Mouse (Mus musculus) midbrain, embryonic 13.5 days (tissue): ENCODE data around the gene Lrrc58. TPM values are rescaled to one million over a fixed set of nuclear protein-coding genes. Genes with fewer than 3 reads are reported as not detected.

Experiments used
- ATAC-seq: fragments of 200-750 bp; cut with Nextera tagmentation; 2 replicates; pipeline ENCODE4 v1.8.0; 2017; ENCODE audit warnings: mild to moderate bottlenecking, moderate TSS enrichment, moderate library complexity
- H3K27ac ChIP-seq: fragments of 300-500 bp; sonication (generic); 2 replicates; pipeline ENCODE4 v1.5.1; 2015; ENCODE audit warnings: inconsistent platforms, mild to moderate bottlenecking, moderate library complexity
- H3K27me3 ChIP-seq: fragments of 300-500 bp; sonication (generic); 2 replicates; pipeline ENCODE4 v1.6.1; 2015; ENCODE audit warnings: mild to moderate bottlenecking, inconsistent platforms
- H3K36me3 ChIP-seq: fragments of 300-500 bp; sonication (generic); 2 replicates; pipeline ENCODE4 v1.6.1; 2015; ENCODE audit warnings: mild to moderate bottlenecking, inconsistent platforms
- H3K4me1 ChIP-seq: fragments of 300-500 bp; sonication (generic); replicated peaks from 2 replicates; pipeline ENCODE4 v1.6.1; 2015; ENCODE audit warnings: inconsistent platforms
- H3K4me2 ChIP-seq: fragments of 300-500 bp; sonication (generic); replicated peaks from 2 replicates; pipeline ENCODE4 v1.6.1; 2015; ENCODE audit warnings: moderate library complexity, mild to moderate bottlenecking, inconsistent platforms
- H3K4me3 ChIP-seq: fragments of 300-500 bp; sonication (generic); replicated peaks from 2 replicates; pipeline ENCODE4 v1.5.1; 2015; ENCODE audit warnings: mild to moderate bottlenecking, inconsistent platforms
- H3K9ac ChIP-seq: fragments of 300-500 bp; sonication (generic); replicated peaks from 2 replicates; pipeline ENCODE4 v1.6.1; 2015; ENCODE audit warnings: mild to moderate bottlenecking, inconsistent platforms
- H3K9me3 ChIP-seq: fragments of 300-500 bp; sonication (generic); 2 replicates; pipeline ENCODE4 v1.6.1; 2016; ENCODE audit warnings: mild to moderate bottlenecking, inconsistent platforms
- WGBS: fragments of 180-500 bp; shearing (Covaris S2); methylation state at CpG from one replicate; pipeline ENCODE4 v1.1.7; 2015; 5-methylcytosine and 5-hydroxymethylcytosine counted together
- polyA plus RNA-seq: library from polyadenylated mRNA; unstranded; fragments of >200 nt; fragmentation: Nextera tagmentation; extraction: Ambion mirVana; gene quantifications from 2 replicates; pipeline ENCODE4 v1.2.1, GENCODE M21; 2015

Lrrc58 gene
- polyA plus RNA-seq = 41.3 and 43.1 TPM in 2 replicates

GRCm38 (mm10) chr16:37867791-37868505 lies at the start of gene Lrrc58:
Lrrc58 (plus strand) TSS chr16:37868389.
- Histone ChIP-seq H3K9me3 (no peaks in the 10 kb centered on the region), H3K4me2 (peak within 1 kb of the TSS; percentile 75), H3K27ac (peak within 1 kb of the TSS; percentile 100), H3K9ac (peak within 1 kb of the TSS; percentile 98), H3K4me3 (peak within 1 kb of the TSS; percentile 98), H3K4me1 (peaks cover 30% of the 10 kb centered on the region), H3K27me3 (no peaks in the 10 kb centered on the region), H3K36me3 (no peaks in the 10 kb centered on the region; the same call in 1 of the 2 replicates)
- WGBS = under 1% methylated on average over 85 of the region's 86 CpGs
- ATAC-seq = peak; percentile 96

GRCm38 (mm10) chr16:37823949-37824348 lies 44.2 kb upstream of the Lrrc58 start:
- no peak for ATAC-seq
- no peak overlapping the region for H3K4me3 ChIP-seq
- H3K36me3 ChIP-seq = peaks cover 57% of the 10 kb centered on the region
- no peak overlapping the region for H3K4me2 ChIP-seq
- no peak overlapping the region for H3K9ac ChIP-seq
- no peaks in the 10 kb centered on the region for H3K4me1 ChIP-seq
- 86% methylated on average over 5 of the region's 5 CpGs for WGBS
- no peaks in the 10 kb centered on the region for H3K9me3 ChIP-seq
- no peaks in the 10 kb centered on the region for H3K27me3 ChIP-seq
- no peak overlapping the region for H3K27ac ChIP-seq

- Histone ChIP-seq H3K4me2 (no peak overlapping the region), H3K27ac (no peak overlapping the region), H3K27me3 (no peaks in the 10 kb centered on the region), H3K9me3 (no peaks in the 10 kb centered on the region), H3K4me3 (no peak overlapping the region), H3K4me1 (no peaks in the 10 kb centered on the region), H3K36me3 (peaks cover 64% of the 10 kb centered on the region), H3K9ac (no peak overlapping the region)
- WGBS = 97% methylated on average over 12 of the region's 12 CpGs
- ATAC-seq = no peak
Measured at GRCm38 (mm10) chr16:37824778-37825505, 43.2 kb upstream of the Lrrc58 start.

- no peaks in the 10 kb centered on the region for H3K27me3 ChIP-seq
- 95% methylated on average over 3 of the region's 3 CpGs for WGBS
- H3K4me1 ChIP-seq = no peaks in the 10 kb centered on the region
- H3K4me2 ChIP-seq = no peak overlapping the region
- H3K9me3 ChIP-seq = no peaks in the 10 kb centered on the region
- H3K27ac ChIP-seq = no peak overlapping the region
- H3K36me3 ChIP-seq = peaks cover 72% of the 10 kb centered on the region
- no peak overlapping the region for H3K9ac ChIP-seq
- H3K4me3 ChIP-seq = no peak overlapping the region
- ATAC-seq = no peak
Measured at GRCm38 (mm10) chr16:37826286-37826685, 41.9 kb upstream of the Lrrc58 start.

GRCm38 (mm10) chr16:37831041-37831440 lies 37.1 kb upstream of the Lrrc58 start:
- Histone ChIP-seq H3K36me3 (peaks cover 54% of the 10 kb centered on the region), H3K9me3 (no peaks in the 10 kb centered on the region), H3K4me2 (no peak overlapping the region), H3K27me3 (no peaks in the 10 kb centered on the region), H3K27ac (no peak overlapping the region), H3K4me3 (no peak overlapping the region), H3K4me1 (no peaks in the 10 kb centered on the region), H3K9ac (no peak overlapping the region)
- no peak for ATAC-seq
- 85% methylated on average over 7 of the region's 7 CpGs for WGBS

- Histone ChIP-seq H3K4me1 (no peaks in the 10 kb centered on the region), H3K27me3 (no peaks in the 10 kb centered on the region), H3K4me3 (no peak overlapping the region), H3K27ac (no peak overlapping the region), H3K9ac (no peak overlapping the region), H3K36me3 (peaks cover 18% of the 10 kb centered on the region), H3K9me3 (no peaks in the 10 kb centered on the region), H3K4me2 (no peak overlapping the region)
- no peak for ATAC-seq
- WGBS = 81% methylated on average over 3 of the region's 3 CpGs
Measured at GRCm38 (mm10) chr16:37837571-37837970, 30.6 kb upstream of the Lrrc58 start.

GRCm38 (mm10) chr16:37842439-37842838 lies 25.8 kb upstream of the Lrrc58 start:
- Histone ChIP-seq H3K4me3 (no peak overlapping the region), H3K9me3 (no peaks in the 10 kb centered on the region), H3K4me2 (no peak overlapping the region), H3K27me3 (no peaks in the 10 kb centered on the region), H3K4me1 (no peaks in the 10 kb centered on the region), H3K36me3 (no peaks in the 10 kb centered on the region), H3K27ac (no peak overlapping the region), H3K9ac (no peak overlapping the region)
- no peak for ATAC-seq
- WGBS = 90% methylated on average over 2 of the region's 2 CpGs

GRCm38 (mm10) chr16:37843740-37844139 lies 24.4 kb upstream of the Lrrc58 start:
- Histone ChIP-seq H3K4me2 (no peak overlapping the region), H3K9me3 (no peaks in the 10 kb centered on the region), H3K27ac (no peak overlapping the region), H3K4me3 (no peak overlapping the region), H3K4me1 (no peaks in the 10 kb centered on the region), H3K27me3 (no peaks in the 10 kb centered on the region), H3K36me3 (no peaks in the 10 kb centered on the region), H3K9ac (no peak overlapping the region)
- 93% methylated on average over 12 of the region's 12 CpGs for WGBS
- no peak for ATAC-seq

- H3K4me2 ChIP-seq = no peak overlapping the region
- ATAC-seq = no peak
- H3K36me3 ChIP-seq = no peaks in the 10 kb centered on the region
- no peak overlapping the region for H3K27ac ChIP-seq
- H3K9ac ChIP-seq = no peak overlapping the region
- H3K9me3 ChIP-seq = no peaks in the 10 kb centered on the region
- H3K27me3 ChIP-seq = no peaks in the 10 kb centered on the region
- no peak overlapping the region for H3K4me3 ChIP-seq
- WGBS = 89% methylated on average over 7 of the region's 7 CpGs
- H3K4me1 ChIP-seq = no peaks in the 10 kb centered on the region
Measured at GRCm38 (mm10) chr16:37845202-37845925, 22.8 kb upstream of the Lrrc58 start.

GRCm38 (mm10) chr16:37847081-37847480 lies 21.1 kb upstream of the Lrrc58 start:
- H3K4me1 ChIP-seq = no peaks in the 10 kb centered on the region
- H3K27me3 ChIP-seq = no peaks in the 10 kb centered on the region
- H3K36me3 ChIP-seq = no peaks in the 10 kb centered on the region
- 86% methylated on average over 3 of the region's 3 CpGs for WGBS
- H3K4me3 ChIP-seq = no peak overlapping the region
- no peak overlapping the region for H3K4me2 ChIP-seq
- H3K9me3 ChIP-seq = no peaks in the 10 kb centered on the region
- H3K27ac ChIP-seq = no peak overlapping the region
- ATAC-seq = no peak
- no peak overlapping the region for H3K9ac ChIP-seq

GRCm38 (mm10) chr16:37851366-37851765 lies 16.8 kb upstream of the Lrrc58 start:
- H3K9me3 ChIP-seq = no peaks in the 10 kb centered on the region
- no peak overlapping the region for H3K9ac ChIP-seq
- whole genome bisulfite sequencing = 51% methylated on average over 5 of the region's 5 CpGs
- no peak overlapping the region for H3K27ac ChIP-seq
- no peak overlapping the region for H3K4me3 ChIP-seq
- H3K4me2 ChIP-seq = no peak overlapping the region
- H3K36me3 ChIP-seq = no peaks in the 10 kb centered on the region
- ATAC-seq = no peak
- H3K4me1 ChIP-seq = no peaks in the 10 kb centered on the region
- no peaks in the 10 kb centered on the region for H3K27me3 ChIP-seq

GRCm38 (mm10) chr16:37853279-37853678 lies 14.9 kb upstream of the Lrrc58 start:
- Histone ChIP-seq H3K36me3 (no peaks in the 10 kb centered on the region), H3K4me3 (no peak overlapping the region), H3K4me1 (no peaks in the 10 kb centered on the region), H3K4me2 (no peak overlapping the region), H3K27me3 (no peaks in the 10 kb centered on the region), H3K27ac (no peak overlapping the region), H3K9me3 (no peaks in the 10 kb centered on the region), H3K9ac (no peak overlapping the region)
- ATAC-seq = no peak
- 78% methylated on average over 9 of the region's 9 CpGs for WGBS
